Mouse (Mus musculus): ENCODE measurements around the gene Stap2. TPM values are rescaled to one million over a fixed set of nuclear protein-coding genes. Genes with fewer than 3 reads are reported as not detected.

The Stap2 gene
- total RNA-seq, 2 experiments from 2014 or later, result 2.5 to 3.1 TPM

GRCm38 (mm10) chr17:56022989-56023290 is 17.6 kb upstream of the Stap2 start:
- H3K27ac ChIP-seq, result peak overlapping the region; percentile 77
- H3K4me3 ChIP-seq, result no peak overlapping the region
- TF ChIP-seq CTCF (IDR thresholded peaks at IDR 0.05), result no peak
- DNase-seq (ENCODE audit: extremely low spot score in 1 of 2, low spot score in 2 of 2), result no peak
- intact Hi-C loops (cut with DNase I), result no loop called here

GRCm38 (mm10) chr17:56022131-56022988 is 17.0 kb upstream of the Stap2 start:
- H3K4me3 ChIP-seq, result no peak overlapping the region
- no peak for TF ChIP-seq CTCF (IDR thresholded peaks at IDR 0.05)
- DNase-seq (ENCODE audit: extremely low spot score in 1 of 2, low spot score in 2 of 2), result no peak
- H3K27ac ChIP-seq, result peak overlapping the region; percentile 77
- intact Hi-C loops (cut with DNase I), result no loop called here

- intact Hi-C loops (cut with DNase I), result no loop called here
- peak; percentile 59 to 66 for DNase-seq (ENCODE audit: extremely low spot score in 1 of 2, low spot score in 2 of 2)
Observed at GRCm38 (mm10) chr17:56021161-56021910, 16.0 kb upstream of the Stap2 start.

GRCm38 (mm10) chr17:56020400-56021084 is 15.2 kb upstream of the Stap2 start:
- no peak overlapping the region for H3K4me3 ChIP-seq
- TF ChIP-seq CTCF (IDR thresholded peaks at IDR 0.05), result no peak
- DNase-seq (ENCODE audit: extremely low spot score in 1 of 2, low spot score in 2 of 2), result peak in 1 of 2 experiments; percentile 16
- intact Hi-C loops (cut with DNase I), result no loop called here
- peak overlapping the region; percentile 77 for H3K27ac ChIP-seq

More at GRCm38 (mm10) chr17:56021161-56021910, 16.0 kb upstream of the Stap2 start:
- TF ChIP-seq CTCF (IDR thresholded peaks at IDR 0.05), result no peak; the same call in 1 of the 2 replicates
- peak overlapping the region; percentile 77 for H3K27ac ChIP-seq
- no peak overlapping the region for H3K4me3 ChIP-seq

GRCm38 (mm10) chr17:56018347-56019131 is 13.2 kb upstream of the Stap2 start:
- peak overlapping the region; percentile 47; the same call in 1 of the 2 replicates for H3K27ac ChIP-seq
- TF ChIP-seq CTCF (IDR thresholded peaks at IDR 0.05), result peak; percentile 60
- intact Hi-C loops (cut with DNase I), result no loop called here
- no peak overlapping the region for H3K4me3 ChIP-seq
- DNase-seq (ENCODE audit: extremely low spot score in 1 of 2, low spot score in 2 of 2), result peak; percentile 69 to 74

GRCm38 (mm10) chr17:56017848-56018247 is 12.5 kb upstream of the Stap2 start:
- 0 out of 2 replicates have a peak overlapping the region, but pooled peaks have one; percentile 47 for H3K27ac ChIP-seq
- H3K4me3 ChIP-seq, result no peak overlapping the region
- DNase-seq (ENCODE audit: extremely low spot score in 1 of 2, low spot score in 2 of 2), result no peak
- intact Hi-C loops (cut with DNase I), result no loop called here
- no peak for TF ChIP-seq CTCF (IDR thresholded peaks at IDR 0.05)

GRCm38 (mm10) chr17:56016793-56017785 is 11.7 kb upstream of the Stap2 start:
- Histone ChIP-seq H3K27ac (no peak overlapping the region), H3K4me3 (no peak overlapping the region)
- TF ChIP-seq CTCF (IDR thresholded peaks at IDR 0.05), result no peak
- no peak for DNase-seq (ENCODE audit: extremely low spot score in 1 of 2, low spot score in 2 of 2)
- intact Hi-C loops (cut with DNase I), result no loop called here

- Histone ChIP-seq H3K27ac (no peak overlapping the region), H3K4me3 (no peak overlapping the region)
- DNase-seq (ENCODE audit: extremely low spot score in 1 of 2, low spot score in 2 of 2), result no peak
- intact Hi-C loops (cut with DNase I), result no loop called here
- no peak for TF ChIP-seq CTCF (IDR thresholded peaks at IDR 0.05)
Observed at GRCm38 (mm10) chr17:56016382-56016781, 11.0 kb upstream of the Stap2 start.

GRCm38 (mm10) chr17:56015293-56015692 is 9.9 kb upstream of the Stap2 start:
- no peak overlapping the region for H3K4me3 ChIP-seq
- DNase-seq (ENCODE audit: extremely low spot score in 1 of 2, low spot score in 2 of 2), result no peak
- no peak overlapping the region for H3K27ac ChIP-seq
- intact Hi-C loops (cut with DNase I), result no loop called here
- no peak for TF ChIP-seq CTCF (IDR thresholded peaks at IDR 0.05)

- H3K4me3 ChIP-seq, result no peak overlapping the region
- no peak overlapping the region for H3K27ac ChIP-seq
- intact Hi-C loops (cut with DNase I), result loop anchor here (2.0 kb wide), 1 partner anchor 35 kb away; no protein-coding TSS in a partner anchor
- TF ChIP-seq CTCF (IDR thresholded peaks at IDR 0.05), result no peak
- no peak for DNase-seq (ENCODE audit: extremely low spot score in 1 of 2, low spot score in 2 of 2)
Observed at GRCm38 (mm10) chr17:56011441-56011840, 6.1 kb upstream of the Stap2 start.
